Mouse (Mus musculus) left cerebral cortex, adult 9 months (tissue): ENCODE results near the gene Cd81.

Experiments
- DNase-seq, 2 experiments: peaks; one replicate each; pipeline ENCODE4 v3.0.0; 2022; ENCODE audit warnings: low spot score in 2 of 2

Gene Cd81

GRCm38 (mm10) chr7:143020764-143021163, 31.8 kb upstream of the Cd81 start:
- DNase-seq: no peak

- no peak for DNase-seq
Observed at GRCm38 (mm10) chr7:143021356-143022164, 31.0 kb upstream of the Cd81 start.

DNA sequence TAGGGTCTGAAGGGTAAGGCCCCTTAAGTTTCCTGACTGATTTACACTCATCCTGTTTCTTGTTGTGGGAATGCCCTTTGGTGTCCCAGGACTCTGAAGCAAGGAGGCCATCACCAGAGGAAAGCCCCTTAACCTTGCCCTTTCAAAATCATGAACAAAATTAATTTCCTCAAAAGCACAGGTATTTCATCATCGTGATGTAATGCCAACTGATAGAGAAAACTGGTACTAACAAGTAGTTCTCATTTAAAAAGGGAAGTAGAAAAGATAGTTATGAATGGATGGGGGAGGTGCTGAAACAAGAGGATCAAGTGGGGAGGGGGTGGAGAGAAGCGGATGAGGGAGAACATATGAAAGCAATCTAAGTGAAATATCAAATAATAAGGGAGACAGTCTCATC, 29.0 kb upstream of the Cd81 start:
- DNase-seq: no peak

DNA sequence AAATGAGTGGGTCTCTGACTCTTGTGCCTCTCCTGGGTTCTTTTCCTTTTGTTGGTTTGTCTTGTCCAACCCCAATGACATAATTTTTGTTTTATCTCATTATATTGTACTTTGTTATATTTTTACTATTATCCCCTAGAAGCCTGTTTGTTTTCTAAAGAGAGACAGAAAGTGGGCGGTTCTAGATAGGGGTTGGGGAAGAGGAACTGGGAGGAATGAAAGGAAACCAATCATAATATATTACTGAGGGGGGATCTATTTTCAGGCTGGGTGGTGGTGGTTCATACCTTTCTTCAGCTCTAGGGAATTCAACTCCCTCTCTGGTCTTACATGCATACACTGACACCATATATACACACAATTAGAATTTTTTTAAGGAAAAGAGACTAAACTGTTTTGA, 28.2 kb upstream of the Cd81 start:
- no peak for DNase-seq

GRCm38 (mm10) chr7:143025496-143025895, 27.0 kb upstream of the Cd81 start:
- no peak for DNase-seq

- no peak for DNase-seq
Observed at GRCm38 (mm10) chr7:143027196-143027595, 25.3 kb upstream of the Cd81 start.

GRCm38 (mm10) chr7:143031816-143032215, 20.7 kb upstream of the Cd81 start:
- DNase-seq: no peak

GRCm38 (mm10) chr7:143033581-143033980, 19.0 kb upstream of the Cd81 start:
- DNase-seq: no peak

GRCm38 (mm10) chr7:143034112-143034511, 18.4 kb upstream of the Cd81 start:
- no peak for DNase-seq

DNA sequence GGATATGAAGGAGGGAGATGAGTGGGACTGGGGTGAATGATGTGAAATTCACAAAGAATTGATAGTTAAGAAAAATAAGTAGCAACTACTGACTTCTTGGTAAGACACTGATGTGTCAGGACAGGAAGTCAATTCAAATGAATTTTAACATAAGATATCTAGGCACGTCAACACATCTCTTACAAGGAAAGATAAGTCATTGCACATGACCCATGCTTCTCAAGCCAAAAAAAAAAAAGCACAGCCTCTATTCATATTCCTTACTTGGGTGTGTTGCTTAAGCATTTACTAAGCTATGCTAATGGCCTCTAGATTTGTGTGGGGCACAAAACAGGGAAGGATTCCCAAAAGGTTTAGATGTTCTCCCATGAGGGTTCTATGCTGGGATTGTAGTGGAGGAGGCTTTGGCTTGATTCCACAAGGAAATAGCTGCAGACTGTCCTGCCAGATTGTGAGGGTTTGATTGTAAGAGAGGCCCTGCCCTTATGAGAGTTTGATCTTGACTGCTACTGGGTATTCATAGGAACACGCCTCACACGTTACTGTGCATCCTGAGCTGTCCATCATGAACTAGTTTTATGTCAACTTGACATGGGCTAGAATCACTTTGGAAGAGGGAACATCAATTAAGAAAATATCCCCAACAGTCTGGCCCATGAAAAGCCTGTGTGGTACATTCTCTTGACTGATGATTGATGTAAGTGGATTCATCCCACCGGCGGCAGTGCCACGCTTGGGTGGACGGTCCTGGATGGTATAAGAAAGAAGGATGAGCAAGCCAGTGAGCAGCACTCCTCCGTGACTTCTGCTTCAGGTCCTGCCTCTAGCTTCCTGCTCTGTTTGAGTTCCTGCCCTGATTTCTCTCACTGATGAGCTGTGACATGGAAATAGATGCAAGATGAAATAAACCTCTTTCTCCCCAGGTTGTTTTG, 17.8 kb upstream of the Cd81 start:
- no peak for DNase-seq

GRCm38 (mm10) chr7:143036787-143037186, 15.8 kb upstream of the Cd81 start:
- DNase-seq: no peak

- no peak for DNase-seq
Observed at GRCm38 (mm10) chr7:143037306-143037705, 15.2 kb upstream of the Cd81 start.

- DNase-seq: no peak
Observed at GRCm38 (mm10) chr7:143038174-143038931, 14.2 kb upstream of the Cd81 start.

DNA sequence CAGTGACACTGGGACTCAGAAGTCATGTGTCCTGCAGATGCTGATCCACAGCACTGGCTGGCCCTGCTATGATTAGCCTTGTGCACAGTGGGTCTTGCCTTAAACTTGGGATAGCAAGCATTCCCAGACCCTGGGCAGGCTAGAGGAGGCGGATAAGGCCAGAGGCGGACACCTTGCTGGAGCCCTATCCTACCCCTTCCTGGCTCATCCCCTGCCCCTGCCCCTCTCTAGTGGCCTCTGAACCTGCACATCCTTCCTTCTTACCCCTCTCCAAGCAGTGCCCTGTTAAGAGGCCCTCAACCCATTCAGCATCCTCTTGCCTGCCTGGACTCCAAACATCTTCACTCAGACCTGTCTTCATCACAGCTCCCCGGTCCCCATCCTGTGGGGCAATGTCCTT, 12.0 kb upstream of the Cd81 start:
- DNase-seq: no peak

GRCm38 (mm10) chr7:143041138-143041822, 11.3 kb upstream of the Cd81 start:
- no peak for DNase-seq

GRCm38 (mm10) chr7:143042089-143042488, 10.4 kb upstream of the Cd81 start:
- DNase-seq: no peak

- no peak for DNase-seq
Observed at GRCm38 (mm10) chr7:143042897-143043300, 9.6 kb upstream of the Cd81 start.

- DNase-seq: no peak
Observed at GRCm38 (mm10) chr7:143044049-143044825, 8.3 kb upstream of the Cd81 start.

DNA sequence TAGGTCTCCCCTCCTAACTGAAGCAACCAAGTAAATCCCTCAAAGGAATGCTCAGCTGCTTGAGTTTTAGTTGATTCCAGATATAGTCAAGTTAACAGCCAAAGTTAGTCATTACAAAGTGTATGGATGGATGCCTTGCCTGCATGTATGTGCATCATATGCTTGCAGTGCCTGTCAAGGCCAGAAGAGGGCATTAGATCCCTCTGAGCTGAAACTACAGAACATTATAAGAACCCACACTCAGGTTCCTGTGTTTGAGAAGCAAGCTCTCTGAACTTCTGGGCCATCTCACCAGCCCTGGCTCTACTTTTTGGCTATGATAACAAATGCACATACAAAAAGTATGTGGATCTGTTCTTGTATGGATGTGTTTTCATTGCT, 7.7 kb upstream of the Cd81 start:
- DNase-seq: no peak

DNA sequence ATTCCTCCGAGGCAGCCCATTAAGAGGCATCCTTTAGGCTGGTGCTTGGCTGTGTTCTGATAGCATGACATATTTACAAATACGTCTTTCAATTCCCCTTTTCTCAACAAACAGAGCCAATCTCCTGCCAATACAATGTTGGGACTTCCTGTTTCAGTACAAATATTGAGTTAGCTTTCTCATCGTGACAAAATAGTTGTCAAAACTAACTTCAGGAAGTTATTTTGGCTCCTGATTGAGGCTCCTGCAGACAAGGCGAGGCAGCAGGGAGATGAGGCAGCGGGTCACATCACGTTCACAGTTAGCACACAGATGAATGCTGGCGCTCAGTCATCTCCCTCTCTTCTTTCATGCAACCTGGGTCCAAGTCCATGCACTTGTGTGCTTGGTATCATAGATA, 6.2 kb upstream of the Cd81 start:
- DNase-seq: no peak

- DNase-seq: no peak
Observed at GRCm38 (mm10) chr7:143049331-143049730, 3.2 kb upstream of the Cd81 start.
